Mouse (Mus musculus) CD4-positive, CD25-positive, alpha-beta regulatory T cell, adult 9 weeks (primary cell): ENCODE data around the gene Rps6ka3. TPM values are rescaled to one million over a fixed set of nuclear protein-coding genes. Genes with fewer than 3 reads are reported as not detected.

Source experiments
- polyA plus RNA-seq: library from polyadenylated mRNA; unstranded; fragments of 100-300 nt; shearing (Covaris generic); gene quantifications from one replicate; pipeline ENCODE4 v1.2.1, GENCODE M21; 2017

The Rps6ka3 gene
- 7.0 TPM for polyA plus RNA-seq

GRCm38 (mm10) chrX:159210007-159210406, at the start of gene Rps6ka3:
Gene Rps6ka3, plus strand, starts transcription at chrX:159210307.

GRCm38 (mm10) chrX:159371831-159372752, 162.0 kb downstream of the Rps6ka3 start, which contains the start of gene Eif1ax:
Gene Eif1ax, plus strand, starts transcription at chrX:159372178.

GRCm38 (mm10) chrX:159414130-159414828, 204.2 kb downstream of the Rps6ka3 start, which contains the start of gene Map7d2:
Gene Map7d2, plus strand, starts transcription at chrX:159414572.

Other genes with a start within 250 kb of the Rps6ka3 start
- 53.9 TPM for gene Eif1ax, start 161.9 kb downstream of the Rps6ka3 start, polyA plus RNA-seq
- gene Map7d2, start 204.3 kb downstream of the Rps6ka3 start, polyA plus RNA-seq = not detected